Mouse (Mus musculus) heart, postnatal 0 days (tissue): ENCODE measurements at regions not wholly inside any gene's neighbourhood (a gene's known extent, or its start where the extent isn't known, plus 50 kb on each side); places are given as distances from the start of the nearest gene placed in this dataset.
"Not testable (repeated sequence)": the region's sequence is repeated elsewhere in the genome, so short reads cannot be mapped to it uniquely, and the experiment has no call there.

Experiments
- ATAC-seq: fragments of 200-750 bp; cut with Nextera tagmentation; 2 replicates; pipeline ENCODE4 v1.8.0; 2017; ENCODE audit warnings: low read depth, moderate number of reproducible peaks, moderate library complexity; ENCODE audit not compliant: insufficient read depth
- DNase-seq: peaks from one replicate; pipeline ENCODE4 v3.0.0-alpha.2; 2016; ENCODE audit warnings: low spot score
- H3K27ac ChIP-seq: fragments of 300-500 bp; sonication (generic); 2 replicates; pipeline ENCODE4 v1.5.1; 2014; ENCODE audit warnings: low read depth, mild to moderate bottlenecking
- H3K27me3 ChIP-seq: fragments of 300-500 bp; sonication (generic); 2 replicates; pipeline ENCODE4 v1.6.1; 2014; ENCODE audit warnings: low read length, mixed read lengths; ENCODE audit not compliant: control insufficient read depth, insufficient read depth
- H3K36me3 ChIP-seq: fragments of 300-500 bp; sonication (generic); replicated peaks from 2 replicates; pipeline ENCODE4 v1.6.1; 2014; ENCODE audit warnings: low read length, mixed read lengths; ENCODE audit not compliant: control insufficient read depth, insufficient read depth
- H3K4me1 ChIP-seq: fragments of 300-500 bp; sonication (generic); 2 replicates; pipeline ENCODE4 v1.6.1; 2014; ENCODE audit warnings: antibody characterized with exemption; ENCODE audit not compliant: control insufficient read depth, insufficient read depth
- H3K4me2 ChIP-seq: fragments of 300-500 bp; sonication (generic); 2 replicates; pipeline ENCODE4 v1.6.1; 2014; ENCODE audit warnings: low read depth, mild to moderate bottlenecking, low read length, moderate library complexity
- H3K4me3 ChIP-seq: fragments of 300-500 bp; sonication (generic); 2 replicates; pipeline ENCODE4 v1.5.1; 2014; ENCODE audit warnings: low read depth, low read length
- H3K9ac ChIP-seq: fragments of 300-500 bp; sonication (generic); replicated peaks from 2 replicates; pipeline ENCODE4 v1.6.1; 2014; ENCODE audit warnings: low read depth, low read length, mixed read lengths
- H3K9me3 ChIP-seq: fragments of 300-500 bp; sonication (generic); replicated peaks from 2 replicates; pipeline ENCODE4 v1.6.1; 2016; ENCODE audit warnings: low read length; ENCODE audit not compliant: control insufficient read depth
- CTCF ChIP-seq: IDR thresholded peaks from 2 replicates; pipeline ENCODE4 v1.5.1; 2016; ENCODE audit warnings: antibody characterized with exemption, control low read depth, low read depth
- EP300 ChIP-seq: IDR thresholded peaks from 2 replicates; pipeline ENCODE4 v1.6.1; 2016; ENCODE audit warnings: antibody characterized with exemption, low read depth
- WGBS: fragments of 180-500 bp; shearing (Covaris S2); extraction: QIAGEN DNeasy Blood & Tissue Kit; methylation state at CpG from one replicate; pipeline ENCODE4 v1.1.7; 2014; 5-methylcytosine and 5-hydroxymethylcytosine counted together

GRCm38 (mm10) chr1:42589442-42589841 is 106.1 kb upstream of the Pou3f3 start:
- DNase-seq (no peak), ATAC-seq (no peak)
- TF ChIP-seq CTCF: no peak
- TF ChIP-seq EP300: no peak
- Histone ChIP-seq H3K27me3 (0 out of 2 replicates have a peak, but pooled peaks cover 4% of the 10 kb centered on the region), H3K27ac (no peak overlapping the region), H3K4me2 (no peak overlapping the region), H3K4me3 (no peak overlapping the region), H3K9me3 (no peaks in the 10 kb centered on the region), H3K4me1 (no peaks in the 10 kb centered on the region), H3K9ac (no peak overlapping the region), H3K36me3 (no peaks in the 10 kb centered on the region)
- 33% methylated on average over 7 of the region's 7 CpGs for WGBS

GRCm38 (mm10) chr1:42591855-42592254 is 103.7 kb upstream of the Pou3f3 start:
- 56% methylated on average over 1 of the region's 1 CpGs for WGBS
- Histone ChIP-seq H3K27ac (no peak overlapping the region), H3K36me3 (no peaks in the 10 kb centered on the region), H3K9me3 (no peaks in the 10 kb centered on the region), H3K9ac (no peak overlapping the region), H3K4me1 (no peaks in the 10 kb centered on the region), H3K27me3 (0 out of 2 replicates have a peak, but pooled peaks cover 4% of the 10 kb centered on the region), H3K4me3 (no peak overlapping the region), H3K4me2 (no peak overlapping the region)
- no peak for DNase-seq
- no peak for ATAC-seq
- TF ChIP-seq CTCF (no peak), EP300 (no peak)

- DNase-seq (no peak), ATAC-seq (no peak)
- 76% methylated on average over 4 of the region's 4 CpGs for WGBS
These were observed 98.5 kb upstream of the Pou3f3 start for GRCm38 (mm10) chr1:42597065-42597464.

GRCm38 (mm10) chr1:42599238-42599637 is 96.3 kb upstream of the Pou3f3 start:
- ATAC-seq: no peak

More at GRCm38 (mm10) chr1:42597065-42597464, 98.5 kb upstream of the Pou3f3 start:
- no peak for TF ChIP-seq EP300
- TF ChIP-seq CTCF: no peak
- Histone ChIP-seq H3K36me3 (no peaks in the 10 kb centered on the region), H3K4me3 (no peak overlapping the region), H3K27me3 (no peaks in the 10 kb centered on the region), H3K4me1 (no peaks in the 10 kb centered on the region), H3K4me2 (no peak overlapping the region), H3K27ac (no peak overlapping the region), H3K9me3 (no peaks in the 10 kb centered on the region), H3K9ac (no peak overlapping the region)

GRCm38 (mm10) chr1:42606251-42606650 is 89.3 kb upstream of the Pou3f3 start:
- no peak for ATAC-seq
- H3K27ac ChIP-seq: no peak overlapping the region
- H3K36me3 ChIP-seq: no peaks in the 10 kb centered on the region
- no peak for DNase-seq
- no peak overlapping the region for H3K9ac ChIP-seq
- no peak overlapping the region for H3K4me3 ChIP-seq
- H3K27me3 ChIP-seq: no peaks in the 10 kb centered on the region
- WGBS: 86% methylated on average over 7 of the region's 7 CpGs
- no peaks in the 10 kb centered on the region for H3K9me3 ChIP-seq
- no peaks in the 10 kb centered on the region for H3K4me1 ChIP-seq
- H3K4me2 ChIP-seq: no peak overlapping the region
- no peak for TF ChIP-seq EP300
- no peak for TF ChIP-seq CTCF

More at GRCm38 (mm10) chr1:42599238-42599637, 96.3 kb upstream of the Pou3f3 start:
- Histone ChIP-seq H3K4me3 (no peak overlapping the region), H3K9me3 (no peaks in the 10 kb centered on the region), H3K4me2 (no peak overlapping the region), H3K27ac (no peak overlapping the region), H3K27me3 (no peaks in the 10 kb centered on the region), H3K9ac (no peak overlapping the region), H3K4me1 (no peaks in the 10 kb centered on the region), H3K36me3 (no peaks in the 10 kb centered on the region)
- 75% methylated on average over 6 of the region's 6 CpGs for WGBS
- DNase-seq: no peak
- TF ChIP-seq EP300 (no peak), CTCF (no peak)

GRCm38 (mm10) chr1:42607466-42608043 is 88.0 kb upstream of the Pou3f3 start:
- not testable (repeated sequence) for H3K9me3 ChIP-seq, H3K27ac ChIP-seq, H3K4me1 ChIP-seq, H3K4me3 ChIP-seq, H3K27me3 ChIP-seq, H3K4me2 ChIP-seq, H3K9ac ChIP-seq, DNase-seq, H3K36me3 ChIP-seq, ATAC-seq
- WGBS: 84% methylated on average over 4 of the region's 4 CpGs
